Mouse (Mus musculus): Measurements from ENCODE around the gene Selenok. TPM values are rescaled to one million over a fixed set of nuclear protein-coding genes. Genes with fewer than 3 reads are reported as not detected.

Selenok gene
- polyA plus RNA-seq, 1 experiment from 2014 or later: 455 TPM

GRCm38 (mm10) chr14:29971993-29972392, 3.9 kb downstream of the Selenok start:
- no peaks in the 10 kb centered on the region for H3K27me3 ChIP-seq
- H3K9me3 ChIP-seq: no peaks in the 10 kb centered on the region
- 88% methylated on average over 5 of the region's 5 CpGs for WGBS
- no peak overlapping the region for H3K4me2 ChIP-seq
- no peak overlapping the region for H3K9ac ChIP-seq
- no peak overlapping the region for H3K4me3 ChIP-seq
- H3K4me1 ChIP-seq (replicated peaks): peaks cover 31% of the 10 kb centered on the region
- peaks cover 68% of the 10 kb centered on the region for H3K36me3 ChIP-seq
- H3K27ac ChIP-seq: no peak overlapping the region
- ATAC-seq (ENCODE audit: low FRiP score): no peak

GRCm38 (mm10) chr14:29976927-29977326, 8.8 kb downstream of the Selenok start:
- peaks cover 11% of the 10 kb centered on the region for H3K4me1 ChIP-seq (replicated peaks)
- no peak for ATAC-seq (ENCODE audit: low FRiP score)

DNA sequence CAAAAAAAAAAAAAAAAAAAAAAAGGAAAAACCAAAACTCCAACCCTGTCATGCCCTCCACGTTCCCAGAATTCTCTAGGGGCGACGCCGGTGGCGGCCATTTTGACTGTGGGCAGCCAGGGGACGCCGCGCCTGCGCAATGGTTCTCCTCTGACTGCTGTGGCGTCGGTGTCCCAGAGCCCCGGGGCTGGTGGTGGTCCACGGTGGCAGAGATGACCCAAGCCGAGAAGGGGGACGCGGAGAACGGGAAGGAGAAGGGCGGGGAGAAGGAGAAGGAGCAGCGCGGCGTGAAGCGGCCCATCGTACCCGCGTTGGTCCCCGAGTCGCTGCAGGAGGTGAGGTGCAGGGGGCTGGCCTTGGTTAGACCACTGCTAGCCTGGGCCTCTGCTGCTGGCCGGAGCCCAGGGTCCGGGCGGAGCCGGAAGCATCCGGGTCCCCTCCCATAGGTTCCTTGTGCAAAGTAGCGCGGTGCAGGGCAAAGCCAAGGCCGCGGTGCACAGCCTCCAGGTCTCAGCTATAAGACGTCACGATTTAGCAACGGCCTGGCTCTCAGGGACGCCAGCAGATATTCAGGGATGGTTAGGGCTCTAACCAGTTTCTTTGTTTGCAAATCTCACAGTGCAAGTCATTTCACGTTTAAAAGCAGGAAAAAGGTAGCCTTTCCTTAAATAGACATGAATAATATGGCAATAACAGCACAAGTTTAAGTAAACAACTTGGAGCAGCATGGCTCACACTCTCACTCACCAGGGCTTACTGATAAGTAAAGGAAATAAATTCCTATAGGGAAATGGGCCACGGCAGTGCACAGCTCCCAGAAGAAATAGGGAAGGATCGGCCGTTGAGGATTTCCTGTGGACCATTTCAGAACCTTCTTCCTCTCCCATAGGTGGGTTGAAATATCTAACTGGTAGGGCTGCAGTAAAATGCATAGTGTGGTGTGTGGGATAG, 10.4 kb downstream of the Selenok start, which contains the start of gene Actr8:
Actr8 (plus strand) TSS at position 84 of the 951 bp plus-strand sequence.
- Histone ChIP-seq H3K4me3 (peak within 1 kb of the TSS; percentile 83), H3K27ac (peak within 1 kb of the TSS; percentile 96), H3K9me3 (no peaks in the 10 kb centered on the region), H3K4me2 (peak within 1 kb of the TSS; percentile 89), H3K27me3 (no peaks in the 10 kb centered on the region), H3K36me3 (peaks cover 66% of the 10 kb centered on the region), H3K9ac (peak within 1 kb of the TSS; percentile 91), H3K4me1 (replicated peaks) (peaks cover 11% of the 10 kb centered on the region)
- ATAC-seq (ENCODE audit: low FRiP score): peak; percentile 95
- 3% methylated on average over 44 of the region's 44 CpGs for WGBS

More at GRCm38 (mm10) chr14:29976927-29977326, 8.8 kb downstream of the Selenok start:
- Histone ChIP-seq H3K36me3 (peaks cover 66% of the 10 kb centered on the region), H3K9me3 (no peaks in the 10 kb centered on the region), H3K27me3 (no peaks in the 10 kb centered on the region), H3K4me3 (no peak overlapping the region), H3K9ac (no peak overlapping the region), H3K27ac (no peak overlapping the region), H3K4me2 (no peak overlapping the region)
- WGBS: 95% methylated on average over 6 of the region's 6 CpGs

- Histone ChIP-seq H3K36me3 (peaks cover 69% of the 10 kb centered on the region), H3K4me1 (replicated peaks) (peaks cover 11% of the 10 kb centered on the region), H3K9ac (no peak overlapping the region), H3K4me2 (no peak overlapping the region), H3K9me3 (no peaks in the 10 kb centered on the region), H3K27ac (no peak overlapping the region), H3K27me3 (no peaks in the 10 kb centered on the region), H3K4me3 (no peak overlapping the region)
- ATAC-seq (ENCODE audit: low FRiP score): no peak
- WGBS: 97% methylated on average over 10 of the region's 10 CpGs
Observed at GRCm38 (mm10) chr14:29980447-29981205, 12.5 kb downstream of the Selenok start.

- 95% methylated on average over 4 of the region's 4 CpGs for WGBS
- Histone ChIP-seq H3K9me3 (no peaks in the 10 kb centered on the region), H3K36me3 (peaks cover 100% of the 10 kb centered on the region), H3K27ac (no peak overlapping the region), H3K4me1 (replicated peaks) (no peaks in the 10 kb centered on the region), H3K27me3 (no peaks in the 10 kb centered on the region), H3K4me2 (no peak overlapping the region), H3K4me3 (no peak overlapping the region), H3K9ac (no peak overlapping the region)
- no peak for ATAC-seq (ENCODE audit: low FRiP score)
Observed at GRCm38 (mm10) chr14:29986096-29986495, 18.0 kb downstream of the Selenok start.

- Histone ChIP-seq H3K4me3 (no peak overlapping the region), H3K36me3 (peaks cover 100% of the 10 kb centered on the region), H3K9ac (no peak overlapping the region), H3K4me1 (replicated peaks) (no peaks in the 10 kb centered on the region), H3K27ac (no peak overlapping the region), H3K9me3 (no peaks in the 10 kb centered on the region), H3K27me3 (no peaks in the 10 kb centered on the region), H3K4me2 (no peak overlapping the region)
- WGBS: 98% methylated on average over 6 of the region's 6 CpGs
- no peak for ATAC-seq (ENCODE audit: low FRiP score)
Observed at GRCm38 (mm10) chr14:29987276-29987675, 19.2 kb downstream of the Selenok start.

GRCm38 (mm10) chr14:29987739-29988138, 19.6 kb downstream of the Selenok start:
- no peaks in the 10 kb centered on the region for H3K9me3 ChIP-seq
- 94% methylated on average over 9 of the region's 9 CpGs for WGBS
- no peak for ATAC-seq (ENCODE audit: low FRiP score)
- H3K4me1 ChIP-seq (replicated peaks): no peaks in the 10 kb centered on the region
- no peak overlapping the region for H3K27ac ChIP-seq
- H3K4me3 ChIP-seq: no peak overlapping the region
- no peaks in the 10 kb centered on the region for H3K27me3 ChIP-seq
- no peak overlapping the region for H3K4me2 ChIP-seq
- no peak overlapping the region for H3K9ac ChIP-seq
- H3K36me3 ChIP-seq: peaks cover 100% of the 10 kb centered on the region

DNA sequence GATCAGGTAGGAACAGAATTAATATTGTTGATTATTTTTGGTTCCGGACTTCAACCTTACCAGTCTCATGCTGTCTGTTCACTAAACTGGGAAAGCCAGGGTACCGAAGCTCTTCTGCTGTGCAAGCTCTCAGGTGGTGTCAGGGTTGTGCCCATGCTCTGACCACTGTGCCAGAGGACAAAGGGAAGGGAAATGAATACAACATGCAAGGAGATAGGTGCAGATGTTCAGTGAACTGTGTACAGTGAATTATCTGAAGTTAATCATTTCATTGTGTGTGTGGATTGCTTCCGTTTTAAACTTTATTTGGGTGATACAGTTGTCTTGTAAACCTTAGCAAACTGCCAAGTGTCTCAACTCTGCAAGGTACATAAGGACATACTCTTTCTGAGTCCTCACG, 20.2 kb downstream of the Selenok start:
- no peak overlapping the region for H3K4me2 ChIP-seq
- H3K4me3 ChIP-seq: no peak overlapping the region
- WGBS: 96% methylated on average over 4 of the region's 4 CpGs
- H3K4me1 ChIP-seq (replicated peaks): no peaks in the 10 kb centered on the region
- ATAC-seq (ENCODE audit: low FRiP score): no peak
- no peak overlapping the region for H3K9ac ChIP-seq
- H3K36me3 ChIP-seq: peaks cover 100% of the 10 kb centered on the region
- no peaks in the 10 kb centered on the region for H3K27me3 ChIP-seq
- H3K9me3 ChIP-seq: no peaks in the 10 kb centered on the region
- H3K27ac ChIP-seq: no peak overlapping the region

DNA sequence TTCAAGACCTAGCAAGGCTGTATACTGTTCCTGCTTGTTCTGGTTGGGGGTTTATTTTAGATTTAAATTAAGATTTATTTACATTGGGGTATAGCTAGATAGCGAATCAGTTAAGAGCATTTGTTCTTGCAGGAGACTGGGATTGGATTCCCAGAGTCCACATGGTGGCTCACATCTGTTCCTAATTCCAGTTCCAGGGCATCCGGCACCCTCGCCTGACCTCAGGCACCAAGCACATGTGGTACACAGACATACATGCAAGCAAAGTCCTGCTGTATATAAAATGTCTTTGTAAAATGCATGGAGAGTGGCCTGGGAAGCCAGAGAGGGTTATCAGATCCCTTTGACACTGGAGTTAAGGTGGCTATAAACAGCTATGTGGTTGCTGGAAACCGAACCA, 26.9 kb downstream of the Selenok start:
- Histone ChIP-seq H3K4me1 (replicated peaks) (no peaks in the 10 kb centered on the region), H3K27me3 (no peaks in the 10 kb centered on the region), H3K4me2 (no peak overlapping the region), H3K9ac (no peak overlapping the region), H3K9me3 (no peaks in the 10 kb centered on the region), H3K36me3 (peaks cover 76% of the 10 kb centered on the region), H3K4me3 (no peak overlapping the region), H3K27ac (no peak overlapping the region)
- ATAC-seq (ENCODE audit: low FRiP score): no peak
- 86% methylated on average over 4 of the region's 4 CpGs for WGBS

GRCm38 (mm10) chr14:29996000-29996751, 28.1 kb downstream of the Selenok start:
- Histone ChIP-seq H3K4me1 (replicated peaks) (no peaks in the 10 kb centered on the region), H3K27ac (no peak overlapping the region), H3K27me3 (no peaks in the 10 kb centered on the region), H3K9me3 (no peaks in the 10 kb centered on the region), H3K4me2 (no peak overlapping the region), H3K9ac (no peak overlapping the region), H3K36me3 (peaks cover 64% of the 10 kb centered on the region), H3K4me3 (no peak overlapping the region)
- no peak for ATAC-seq (ENCODE audit: low FRiP score)
- 94% methylated on average over 11 of the region's 11 CpGs for WGBS

DNA sequence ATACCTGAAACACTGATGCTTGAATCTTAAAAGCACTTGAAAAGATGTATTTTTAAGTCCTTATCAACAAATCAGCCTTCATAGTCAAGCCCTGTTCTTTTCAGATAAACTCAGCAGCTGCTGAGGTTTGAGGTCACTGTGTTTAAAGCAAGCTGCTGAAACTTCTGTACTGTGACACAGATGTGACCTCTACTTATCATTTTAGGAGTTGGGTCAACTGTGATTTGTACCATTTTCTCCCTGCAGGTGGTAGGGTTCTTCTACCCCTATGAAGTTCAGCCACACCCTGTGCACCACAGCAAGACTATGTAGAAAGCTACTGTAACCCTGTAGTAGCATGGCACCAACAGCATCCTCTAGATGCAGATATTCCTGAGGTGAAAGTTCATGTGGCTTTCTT, 29.2 kb downstream of the Selenok start:
- peaks cover 53% of the 10 kb centered on the region for H3K36me3 ChIP-seq
- no peak for ATAC-seq (ENCODE audit: low FRiP score)

More for the DNA sequence above, 29.2 kb downstream of the Selenok start:
- no peak overlapping the region for H3K4me2 ChIP-seq
- H3K4me1 ChIP-seq (replicated peaks): no peaks in the 10 kb centered on the region
- no peak overlapping the region for H3K27ac ChIP-seq
- H3K27me3 ChIP-seq: no peaks in the 10 kb centered on the region
- H3K9me3 ChIP-seq: no peaks in the 10 kb centered on the region
- no peak overlapping the region for H3K4me3 ChIP-seq
- H3K9ac ChIP-seq: no peak overlapping the region

All from hindbrain, embryonic 13.5 days (tissue).